Mouse (Mus musculus) gastrocnemius, adult 2 months (tissue): ENCODE measurements at regions not wholly inside any gene's neighbourhood (a gene's known extent, or its start where the extent isn't known, plus 50 kb on each side); places are given as distances from the start of the nearest gene placed in this dataset.

Source experiments
- DNase-seq: peaks from one replicate; pipeline ENCODE4 v3.0.0; 2022
- H3K27ac ChIP-seq: fragments of 200-600 bp; 2 replicates; pipeline ENCODE4 v1.8.1; 2022; ENCODE audit warnings: mild to moderate bottlenecking
- H3K4me3 ChIP-seq: fragments of 200-600 bp; 2 replicates; pipeline ENCODE4 v1.8.1; 2022; ENCODE audit warnings: mild to moderate bottlenecking, moderate library complexity
- CTCF ChIP-seq: fragments of 200-600 bp; IDR thresholded peaks from 2 replicates; pipeline ENCODE4 v1.8.1; 2022; ENCODE audit warnings: antibody characterized with exemption, mild to moderate bottlenecking, moderate library complexity
- intact Hi-C: fragments of 180-260 bp; cut with DNase I; formaldehyde crosslinking; loops from one replicate; pipeline ENCODE4 v1.15.1; 2025

- no peak overlapping the region for H3K27ac ChIP-seq
- no peak for TF ChIP-seq CTCF
- intact Hi-C loops, result no loop called here
- DNase-seq, result no peak
- H3K4me3 ChIP-seq, result no peak overlapping the region
Measured at GRCm38 (mm10) chr1:168805442-168805841, 373.4 kb upstream of the Pbx1 start.

DNA sequence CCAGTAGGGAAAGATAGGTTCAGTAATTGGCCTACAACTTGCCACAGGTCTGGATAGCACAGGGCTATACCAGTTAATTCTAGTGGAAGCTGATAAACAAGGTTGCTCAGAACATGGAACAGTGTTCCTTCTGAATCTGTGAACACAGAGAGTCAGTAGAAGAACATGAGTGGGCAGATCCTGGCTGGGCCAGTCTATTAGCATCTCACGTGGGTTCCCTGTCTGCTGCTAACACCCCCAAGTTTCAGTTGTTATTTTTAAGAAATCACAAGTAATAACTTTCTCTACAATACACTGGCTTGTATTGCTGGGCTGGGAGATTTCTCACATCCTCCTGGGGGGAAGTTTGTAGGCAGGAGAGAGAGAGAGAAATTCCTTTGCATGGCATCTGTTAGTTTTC, 369.0 kb upstream of the Pbx1 start:
- no peak overlapping the region for H3K4me3 ChIP-seq
- H3K27ac ChIP-seq, result no peak overlapping the region
- DNase-seq, result no peak
- intact Hi-C loops, result no loop called here
- no peak for TF ChIP-seq CTCF

- H3K4me3 ChIP-seq, result no peak overlapping the region
- no peak for TF ChIP-seq CTCF
- intact Hi-C loops, result no loop called here
- H3K27ac ChIP-seq, result no peak overlapping the region
- no peak for DNase-seq
Measured at GRCm38 (mm10) chr1:168786731-168787130, 354.7 kb upstream of the Pbx1 start.

GRCm38 (mm10) chr1:168783851-168784250, 351.8 kb upstream of the Pbx1 start:
- no peak overlapping the region for H3K4me3 ChIP-seq
- no peak for DNase-seq
- intact Hi-C loops, result no loop called here
- TF ChIP-seq CTCF, result no peak
- H3K27ac ChIP-seq, result no peak overlapping the region

- TF ChIP-seq CTCF, result no peak
- Histone ChIP-seq H3K4me3 (no peak overlapping the region), H3K27ac (no peak overlapping the region)
- intact Hi-C loops, result no loop called here
- no peak for DNase-seq
Measured at GRCm38 (mm10) chr1:168764368-168764895, 332.4 kb upstream of the Pbx1 start.

GRCm38 (mm10) chr1:168761095-168761494, 329.0 kb upstream of the Pbx1 start:
- DNase-seq, result no peak
- TF ChIP-seq CTCF, result no peak
- intact Hi-C loops, result no loop called here
- no peak overlapping the region for H3K4me3 ChIP-seq
- H3K27ac ChIP-seq, result no peak overlapping the region

DNA sequence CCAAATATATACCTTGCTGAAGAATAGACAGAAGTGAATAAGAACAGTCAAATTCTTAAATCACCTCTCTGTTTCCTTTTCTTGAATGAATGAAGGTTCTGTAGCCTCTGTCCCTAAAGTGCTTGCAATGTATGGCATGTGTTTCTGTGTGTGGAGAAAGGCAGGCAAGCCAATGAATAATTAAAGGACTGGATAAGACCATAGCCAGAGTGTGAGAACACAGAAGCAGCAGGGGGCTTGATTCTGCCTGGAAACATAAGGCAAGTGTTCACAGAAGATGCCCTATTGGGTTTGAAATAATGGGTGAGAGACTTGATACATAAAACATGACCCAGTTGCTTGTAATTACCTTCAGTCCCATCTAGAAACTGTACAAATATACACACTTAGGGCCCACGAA, 328.2 kb upstream of the Pbx1 start:
- DNase-seq, result no peak
- TF ChIP-seq CTCF, result no peak

GRCm38 (mm10) chr1:168758835-168759234, 326.8 kb upstream of the Pbx1 start:
- peak; percentile 19 for DNase-seq
- Histone ChIP-seq H3K4me3 (no peak overlapping the region), H3K27ac (no peak overlapping the region)
- TF ChIP-seq CTCF, result peak; percentile 42
- intact Hi-C loops, result loop anchor here (5.0 kb wide), 1 partner anchor 547 kb away; no protein-coding TSS in a partner anchor

More for the DNA sequence above, 328.2 kb upstream of the Pbx1 start:
- intact Hi-C loops, result no loop called here
- H3K4me3 ChIP-seq, result no peak overlapping the region
- no peak overlapping the region for H3K27ac ChIP-seq

- intact Hi-C loops, result no loop called here
- Histone ChIP-seq H3K4me3 (no peak overlapping the region), H3K27ac (no peak overlapping the region)
- TF ChIP-seq CTCF, result no peak
- DNase-seq, result no peak
Measured at GRCm38 (mm10) chr1:168754196-168754595, 322.1 kb upstream of the Pbx1 start.

GRCm38 (mm10) chr1:168743435-168743834, 311.4 kb upstream of the Pbx1 start:
- no peak for DNase-seq
- Histone ChIP-seq H3K27ac (no peak overlapping the region), H3K4me3 (no peak overlapping the region)
- intact Hi-C loops, result no loop called here
- TF ChIP-seq CTCF, result no peak

- H3K4me3 ChIP-seq, result no peak overlapping the region
- DNase-seq, result no peak
- no peak for TF ChIP-seq CTCF
- intact Hi-C loops, result no loop called here
- H3K27ac ChIP-seq, result no peak overlapping the region
Measured at GRCm38 (mm10) chr1:168738005-168738404, 305.9 kb upstream of the Pbx1 start.

GRCm38 (mm10) chr1:168737277-168737863, 305.3 kb upstream of the Pbx1 start:
- no peak overlapping the region for H3K4me3 ChIP-seq
- no peak overlapping the region for H3K27ac ChIP-seq
- no peak for TF ChIP-seq CTCF
- DNase-seq, result no peak
- intact Hi-C loops, result no loop called here

- intact Hi-C loops, result no loop called here
- H3K27ac ChIP-seq, result no peak overlapping the region
- no peak overlapping the region for H3K4me3 ChIP-seq
- TF ChIP-seq CTCF, result no peak
- DNase-seq, result no peak
Measured at GRCm38 (mm10) chr1:168733066-168733465, 301.0 kb upstream of the Pbx1 start.

DNA sequence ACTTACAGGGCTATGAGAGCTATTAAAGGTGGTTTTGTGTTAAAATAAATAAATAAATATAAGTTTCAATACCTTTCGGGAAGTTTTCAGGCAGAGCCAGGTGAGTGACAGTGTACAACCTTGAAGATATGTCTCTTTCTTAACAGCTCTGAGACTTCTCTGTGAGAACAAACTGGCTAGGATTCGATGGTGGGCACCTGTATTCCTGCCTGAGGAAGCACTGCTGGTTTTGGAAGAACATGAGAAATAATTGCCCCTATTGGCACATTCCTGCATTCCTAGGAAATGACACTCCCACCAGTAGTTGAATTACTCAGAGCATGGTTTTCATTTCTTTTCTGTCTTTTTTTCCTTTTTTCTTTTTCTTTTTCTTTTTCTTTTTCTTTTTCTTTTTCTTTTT, 277.8 kb upstream of the Pbx1 start:
- intact Hi-C loops, result loop anchor here (5.0 kb wide), 3 partner anchors 233 to 498 kb away; no protein-coding TSS in a partner anchor

More for the DNA sequence above, 277.8 kb upstream of the Pbx1 start:
- no peak for DNase-seq
- Histone ChIP-seq H3K27ac (peak overlapping the region; percentile 94), H3K4me3 (peak overlapping the region; percentile 70)
- TF ChIP-seq CTCF, result no peak
